In genomic region chr2:113823909-113824308, GRCm38 (mm10) we compare ENCODE assay signal across 8 mouse cellular contexts. TPM values are rescaled to one million over a fixed set of nuclear protein-coding genes. Genes with fewer than 3 reads are reported as not detected.
DNase-seq lines count a peak whose midpoint lies in the region; ATAC-seq and TF ChIP-seq lines count a peak whose summit lies in the region.

No protein-coding gene starts in this region.

- ATAC-seq in kidney, postnatal 0 days (replicated peaks; ENCODE audit: low FRiP score, low read depth) = no peak
- ATAC-seq in kidney, embryonic 16.5 days (ENCODE audit: low FRiP score, low TSS enrichment) = no peak

- TF ChIP-seq CTCF in kidney, postnatal 0 days (IDR thresholded peaks at IDR 0.05; ENCODE audit: low read depth) = peak; percentile 87

- 0% methylated on average over 2 of the region's 2 CpGs for WGBS in kidney, postnatal 0 days
- 3% methylated on average over 2 of the region's 2 CpGs for WGBS in kidney, embryonic 16.5 days

- H3K9ac ChIP-seq in kidney, postnatal 0 days (ENCODE audit: low read depth, low read length) = no peak overlapping the region
- no peak overlapping the region for H3K9ac ChIP-seq in kidney, embryonic 16.5 days (replicated peaks; ENCODE audit: low read length)

- H3K4me2 ChIP-seq in kidney, postnatal 0 days (ENCODE audit: low read length) = no peak overlapping the region
- H3K4me2 ChIP-seq in kidney, embryonic 16.5 days (replicated peaks; ENCODE audit: low read depth, low read length) = no peak overlapping the region

- DNase-seq in kidney, postnatal 0 days (ENCODE audit: low spot score) = peak; percentile 83
- peak; percentile 23 to 42 for DNase-seq in CD8-positive naive resting alpha-beta T cell, adult 2 months (ENCODE audit: low read depth in 2 of 2, low spot score in 2 of 2)
- peak; percentile 36 for DNase-seq in WW6 (ENCODE audit: low read depth, low spot score)
- DNase-seq in forelimb bud, embryonic 11.5 days (ENCODE audit: low read depth, low spot score) = peak; percentile 57
- peak; percentile 79 for DNase-seq in naive thymus-derived CD4-positive, alpha-beta T cell, adult 2 months (ENCODE audit: low read depth)
- no peak for DNase-seq in right cerebral cortex, adult 18-20 months
- no peak for DNase-seq in ovary, postnatal 14 days (ENCODE audit: low spot score)

- 0 out of 2 replicates have a peak, but pooled peaks cover under 1% of the 10 kb centered on the region for H3K4me1 ChIP-seq in kidney, postnatal 0 days (replicated peaks; ENCODE audit: insufficient read depth, low read length)
- H3K4me1 ChIP-seq in kidney, embryonic 16.5 days (ENCODE audit: insufficient read depth, low read length) = peaks cover 6% of the 10 kb centered on the region; the same call in 1 of the 2 replicates

- H3K27ac ChIP-seq in kidney, postnatal 0 days = no peak overlapping the region
- H3K27ac ChIP-seq in kidney, embryonic 16.5 days (ENCODE audit: low read length) = no peak overlapping the region

- H3K4me3 ChIP-seq in kidney, postnatal 0 days (replicated peaks; ENCODE audit: low read depth, low read length) = no peak overlapping the region
- no peak overlapping the region for H3K4me3 ChIP-seq in kidney, embryonic 16.5 days (ENCODE audit: low read length)

- H3K36me3 ChIP-seq in kidney, postnatal 0 days (ENCODE audit: insufficient read depth, low read length) = no peaks in the 10 kb centered on the region
- no peaks in the 10 kb centered on the region for H3K36me3 ChIP-seq in kidney, embryonic 16.5 days (ENCODE audit: insufficient read depth, low read length)

- no peaks in the 10 kb centered on the region for H3K27me3 ChIP-seq in kidney, postnatal 0 days (ENCODE audit: insufficient read depth, low read length)
- no peaks in the 10 kb centered on the region for H3K27me3 ChIP-seq in kidney, embryonic 16.5 days (ENCODE audit: insufficient read depth, low read length)

- no peaks in the 10 kb centered on the region for H3K9me3 ChIP-seq in kidney, postnatal 0 days (replicated peaks; ENCODE audit: low read length)
- no peaks in the 10 kb centered on the region for H3K9me3 ChIP-seq in kidney, embryonic 16.5 days (ENCODE audit: low read length)

RNA-seq across cellular contexts. Expression of gene Scg5, which starts 5.0 kb away (rescaled TPM):
- polyA plus RNA-seq in kidney, postnatal 0 days (2015; fragmentation: Nextera tagmentation; extraction: Ambion mirVana) = 36.9 and 46.2 TPM in 2 replicates
- 6.7 and 6.8 TPM in 2 replicates for polyA plus RNA-seq in kidney, embryonic 16.5 days (2015; fragmentation: Nextera tagmentation; extraction: Ambion mirVana)

RNA-seq across cellular contexts. Expression of gene Arhgap11a, which starts 24.6 kb away (rescaled TPM):
- polyA plus RNA-seq in kidney, postnatal 0 days (2015; fragmentation: Nextera tagmentation; extraction: Ambion mirVana) = 11.7 and 12.5 TPM in 2 replicates
- 28.3 and 31.8 TPM in 2 replicates for polyA plus RNA-seq in kidney, embryonic 16.5 days (2015; fragmentation: Nextera tagmentation; extraction: Ambion mirVana)

Comparison
In these comparisons a context has a peak if more than half of its experiments do, and no peak if none do; other contexts are left out.
1. DNase-seq: peak in kidney, postnatal 0 days (single experiment), CD8-positive naive resting alpha-beta T cell, adult 2 months (2 of 2), WW6 (single experiment), forelimb bud, embryonic 11.5 days (single experiment) and naive thymus-derived CD4-positive, alpha-beta T cell, adult 2 months (single experiment); none in right cerebral cortex, adult 18-20 months (single experiment) and ovary, postnatal 14 days (single experiment).